Mouse (Mus musculus) brain, adult 10 weeks (tissue): ENCODE data around the gene Tmem8b. TPM values are rescaled to one million over a fixed set of nuclear protein-coding genes. Genes with fewer than 3 reads are reported as not detected.

Experiments used
- polyA plus RNA-seq: library from polyadenylated mRNA; stranded (reverse); fragments of 350-450 nt; fragmentation: Illumina TruSeq; extraction: RNeasy Lipid Tissue Mini Kit (QIAGEN cat#74804); gene quantifications from one replicate; pipeline ENCODE4 v1.2.3, GENCODE M21; 2015; ENCODE audit warnings: low read depth, low replicate concordance

Gene Tmem8b
- polyA plus RNA-seq: 40.7 TPM

GRCm38 (mm10) chr4:43668782-43669427 lies at the start of gene Tmem8b, which contains the start of gene Fam221b:
Tmem8b (plus strand) TSS chr4:43668971.
Fam221b (minus strand) TSS chr4:43669145.

GRCm38 (mm10) chr4:43631046-43631955 lies 37.5 kb upstream of the Tmem8b start, which contains the start of gene Npr2:
Npr2 (plus strand) TSS chr4:43631935.

GRCm38 (mm10) chr4:43653161-43654015 lies 15.4 kb upstream of the Tmem8b start, which contains the start of gene Spag8:
Spag8 (minus strand) TSS chr4:43653594.

GRCm38 (mm10) chr4:43656339-43657109 lies 12.2 kb upstream of the Tmem8b start, which contains the start of gene Hint2:
Hint2 (minus strand) TSS chr4:43656466.

GRCm38 (mm10) chr4:43700707-43701106 lies 31.9 kb downstream of the Tmem8b start, which contains the start of gene Olfr70:
Olfr70 (minus strand) TSS chr4:43700807.

GRCm38 (mm10) chr4:43709869-43710268 lies 41.1 kb downstream of the Tmem8b start, which contains the start of gene Olfr71:
Olfr71 (minus strand) TSS chr4:43710255.

GRCm38 (mm10) chr4:43726995-43727394 lies 58.2 kb downstream of the Tmem8b start, which contains the start of gene Hrct1:
Hrct1 (plus strand) TSS chr4:43727188.

GRCm38 (mm10) chr4:43729794-43730550 lies 61.2 kb downstream of the Tmem8b start, which contains the start of gene Spaar:
Spaar (plus strand) TSS chr4:43730034.

Other genes with a start within 250 kb of the Tmem8b start
- 3.6 TPM for gene Fam166b, start 239.8 kb upstream of the Tmem8b start, polyA plus RNA-seq
- gene Tesk1, start 227.0 kb upstream of the Tmem8b start, polyA plus RNA-seq: 60.5 TPM
- 2.9 TPM for gene Cd72, start 214.3 kb upstream of the Tmem8b start, polyA plus RNA-seq
- not detected for gene Sit1, start 185.2 kb upstream of the Tmem8b start, polyA plus RNA-seq
- gene Ccdc107, start 176.1 kb upstream of the Tmem8b start, polyA plus RNA-seq: 58.5 TPM
- gene Arhgef39, start 169.3 kb upstream of the Tmem8b start, polyA plus RNA-seq: 1.8 TPM
- 1.2 TPM for gene Car9, start 162.0 kb upstream of the Tmem8b start, polyA plus RNA-seq
- gene Tpm2, start 145.2 kb upstream of the Tmem8b start, polyA plus RNA-seq: 16.8 TPM
- gene Creb3, start 106.6 kb upstream of the Tmem8b start, polyA plus RNA-seq: 65.5 TPM
- gene Tln1, start 106.3 kb upstream of the Tmem8b start, polyA plus RNA-seq: 40.4 TPM
- gene Rgp1, start 90.3 kb upstream of the Tmem8b start, polyA plus RNA-seq: 28.2 TPM
- 61.8 TPM for gene Gba2, start 90.1 kb upstream of the Tmem8b start, polyA plus RNA-seq
- gene Msmp, start 84.5 kb upstream of the Tmem8b start, polyA plus RNA-seq: not detected
- 48.5 TPM for gene Npr2, start 37.0 kb upstream of the Tmem8b start, polyA plus RNA-seq
- gene Spag8, start 15.4 kb upstream of the Tmem8b start, polyA plus RNA-seq: 1.5 TPM
- gene Hint2, start 12.5 kb upstream of the Tmem8b start, polyA plus RNA-seq: 69.8 TPM
- 1.6 TPM for gene Fam221b, start 174 bp downstream of the Tmem8b start, polyA plus RNA-seq
- not detected for gene Olfr70, start 31.8 kb downstream of the Tmem8b start, polyA plus RNA-seq
- gene Olfr71, start 41.3 kb downstream of the Tmem8b start, polyA plus RNA-seq: not detected
- 2.0 TPM for gene Hrct1, start 58.2 kb downstream of the Tmem8b start, polyA plus RNA-seq
- gene Spaar, start 61.1 kb downstream of the Tmem8b start, polyA plus RNA-seq: 1.3 TPM
- not detected for gene Olfr159, start 102.0 kb downstream of the Tmem8b start, polyA plus RNA-seq
- gene Olfr156, start 154.9 kb downstream of the Tmem8b start, polyA plus RNA-seq: not detected
- not detected for gene Olfr157, start 171.2 kb downstream of the Tmem8b start, polyA plus RNA-seq
- not detected for gene Olfr155, start 182.6 kb downstream of the Tmem8b start, polyA plus RNA-seq
- gene Reck, start 206.6 kb downstream of the Tmem8b start, polyA plus RNA-seq: 5.6 TPM